Mouse (Mus musculus): ENCODE data around the gene Rbl2. TPM values are rescaled to one million over a fixed set of nuclear protein-coding genes. Genes with fewer than 3 reads are reported as not detected.

The Rbl2 gene
- polyA plus RNA-seq, 1 experiment from 2014 or later: 6.2 TPM

- 91% methylated on average over 7 of the region's 7 CpGs for WGBS
- Histone ChIP-seq H3K9me3 (replicated peaks) (no peaks in the 10 kb centered on the region), H3K4me3 (no peak overlapping the region), H3K36me3 (no peaks in the 10 kb centered on the region), H3K27me3 (ENCODE audit: low read depth, poor library complexity, severe bottlenecking) (no peaks in the 10 kb centered on the region), H3K27ac (no peak overlapping the region), H3K4me1 (peaks cover 18% of the 10 kb centered on the region)
- no peak for DNase-seq (ENCODE audit: low spot score)
These were observed 81.7 kb downstream of the Rbl2 start for GRCm38 (mm10) chr8:91151531-91151930.

- WGBS: 79% methylated on average over 3 of the region's 3 CpGs
- Histone ChIP-seq H3K36me3 (no peaks in the 10 kb centered on the region), H3K9me3 (replicated peaks) (no peaks in the 10 kb centered on the region), H3K27me3 (ENCODE audit: low read depth, poor library complexity, severe bottlenecking) (no peaks in the 10 kb centered on the region), H3K4me3 (no peak overlapping the region), H3K27ac (no peak overlapping the region), H3K4me1 (peaks cover 7% of the 10 kb centered on the region)
- no peak for DNase-seq (ENCODE audit: low spot score)
These were observed 84.0 kb downstream of the Rbl2 start for GRCm38 (mm10) chr8:91153831-91154230.

GRCm38 (mm10) chr8:91154564-91154963, 84.7 kb downstream of the Rbl2 start:
- no peak for DNase-seq (ENCODE audit: low spot score)
- H3K4me1 ChIP-seq: no peaks in the 10 kb centered on the region
- H3K9me3 ChIP-seq (replicated peaks): no peaks in the 10 kb centered on the region
- no peak overlapping the region for H3K27ac ChIP-seq
- H3K36me3 ChIP-seq: no peaks in the 10 kb centered on the region
- no peak overlapping the region for H3K4me3 ChIP-seq
- 50% methylated on average over 6 of the region's 6 CpGs for WGBS
- no peaks in the 10 kb centered on the region for H3K27me3 ChIP-seq (ENCODE audit: low read depth, poor library complexity, severe bottlenecking)

- Histone ChIP-seq H3K9me3 (replicated peaks) (no peaks in the 10 kb centered on the region), H3K27ac (no peak overlapping the region), H3K4me1 (no peaks in the 10 kb centered on the region), H3K27me3 (ENCODE audit: low read depth, poor library complexity, severe bottlenecking) (no peaks in the 10 kb centered on the region), H3K4me3 (no peak overlapping the region), H3K36me3 (no peaks in the 10 kb centered on the region)
- WGBS: 93% methylated on average over 10 of the region's 10 CpGs
- no peak for DNase-seq (ENCODE audit: low spot score)
These were observed 88.8 kb downstream of the Rbl2 start for GRCm38 (mm10) chr8:91158617-91159016.

GRCm38 (mm10) chr8:91159959-91160800, 90.3 kb downstream of the Rbl2 start:
- Histone ChIP-seq H3K27ac (no peak overlapping the region), H3K9me3 (replicated peaks) (no peaks in the 10 kb centered on the region), H3K36me3 (no peaks in the 10 kb centered on the region), H3K4me3 (no peak overlapping the region), H3K27me3 (ENCODE audit: low read depth, poor library complexity, severe bottlenecking) (no peaks in the 10 kb centered on the region), H3K4me1 (no peaks in the 10 kb centered on the region)
- 83% methylated on average over 15 of the region's 15 CpGs for WGBS
- DNase-seq (ENCODE audit: low spot score): no peak

GRCm38 (mm10) chr8:91170152-91170551, 100.3 kb downstream of the Rbl2 start:
- peaks cover 25% of the 10 kb centered on the region for H3K4me1 ChIP-seq
- no peak overlapping the region for H3K27ac ChIP-seq
- 72% methylated on average over 6 of the region's 6 CpGs for WGBS
- H3K4me3 ChIP-seq: no peak overlapping the region
- no peaks in the 10 kb centered on the region for H3K36me3 ChIP-seq
- DNase-seq (ENCODE audit: low spot score): no peak
- H3K9me3 ChIP-seq (replicated peaks): no peaks in the 10 kb centered on the region
- H3K27me3 ChIP-seq (ENCODE audit: low read depth, poor library complexity, severe bottlenecking): peaks cover 10% of the 10 kb centered on the region

GRCm38 (mm10) chr8:91170914-91171313, 101.1 kb downstream of the Rbl2 start:
- H3K9me3 ChIP-seq (replicated peaks): no peaks in the 10 kb centered on the region
- WGBS: 80% methylated on average over 14 of the region's 14 CpGs

GRCm38 (mm10) chr8:91171605-91172004, 101.7 kb downstream of the Rbl2 start:
- Histone ChIP-seq H3K27me3 (ENCODE audit: low read depth, poor library complexity, severe bottlenecking) (peaks cover 20% of the 10 kb centered on the region), H3K36me3 (no peaks in the 10 kb centered on the region), H3K4me3 (no peak overlapping the region), H3K27ac (0 out of 2 replicates have a peak overlapping the region, but pooled peaks have one; percentile 17), H3K9me3 (replicated peaks) (no peaks in the 10 kb centered on the region), H3K4me1 (peaks cover 25% of the 10 kb centered on the region)
- WGBS: 37% methylated on average over 13 of the region's 13 CpGs
- peak; percentile 57 for DNase-seq (ENCODE audit: low spot score)

More at GRCm38 (mm10) chr8:91170914-91171313, 101.1 kb downstream of the Rbl2 start:
- Histone ChIP-seq H3K4me1 (peaks cover 25% of the 10 kb centered on the region), H3K4me3 (no peak overlapping the region), H3K27me3 (ENCODE audit: low read depth, poor library complexity, severe bottlenecking) (peaks cover 15% of the 10 kb centered on the region), H3K36me3 (no peaks in the 10 kb centered on the region), H3K27ac (no peak overlapping the region)
- DNase-seq (ENCODE audit: low spot score): no peak

Other genes starting within 250 kb of the Rbl2 start
- gene Chd9, start 241.7 kb upstream of the Rbl2 start, polyA plus RNA-seq (2016; fragmentation: Nextera tagmentation; extraction: Ambion mirVana): 35.8 and 45.5 TPM in 2 replicates
- 39.3 and 39.7 TPM in 2 replicates for gene Aktip, start 129.9 kb downstream of the Rbl2 start, polyA plus RNA-seq (2016; fragmentation: Nextera tagmentation; extraction: Ambion mirVana)
- 11.8 and 13.1 TPM in 2 replicates for gene Rpgrip1l, start 243.2 kb downstream of the Rbl2 start, polyA plus RNA-seq (2016; fragmentation: Nextera tagmentation; extraction: Ambion mirVana)
- gene Fto, start 243.5 kb downstream of the Rbl2 start, polyA plus RNA-seq (2016; fragmentation: Nextera tagmentation; extraction: Ambion mirVana): 82.4 and 100 TPM in 2 replicates

Measured in limb, embryonic 10.5 days (tissue).